Mouse (Mus musculus): ENCODE measurements around the gene Trim71. TPM values are rescaled to one million over a fixed set of nuclear protein-coding genes. Genes with fewer than 3 reads are reported as not detected.
A peak's percentile ranks its signal among the peaks of the same experiment; 100 is the strongest.

The Trim71 gene
- total RNA-seq, 2 experiments from 2014 or later = not detected

DNA sequence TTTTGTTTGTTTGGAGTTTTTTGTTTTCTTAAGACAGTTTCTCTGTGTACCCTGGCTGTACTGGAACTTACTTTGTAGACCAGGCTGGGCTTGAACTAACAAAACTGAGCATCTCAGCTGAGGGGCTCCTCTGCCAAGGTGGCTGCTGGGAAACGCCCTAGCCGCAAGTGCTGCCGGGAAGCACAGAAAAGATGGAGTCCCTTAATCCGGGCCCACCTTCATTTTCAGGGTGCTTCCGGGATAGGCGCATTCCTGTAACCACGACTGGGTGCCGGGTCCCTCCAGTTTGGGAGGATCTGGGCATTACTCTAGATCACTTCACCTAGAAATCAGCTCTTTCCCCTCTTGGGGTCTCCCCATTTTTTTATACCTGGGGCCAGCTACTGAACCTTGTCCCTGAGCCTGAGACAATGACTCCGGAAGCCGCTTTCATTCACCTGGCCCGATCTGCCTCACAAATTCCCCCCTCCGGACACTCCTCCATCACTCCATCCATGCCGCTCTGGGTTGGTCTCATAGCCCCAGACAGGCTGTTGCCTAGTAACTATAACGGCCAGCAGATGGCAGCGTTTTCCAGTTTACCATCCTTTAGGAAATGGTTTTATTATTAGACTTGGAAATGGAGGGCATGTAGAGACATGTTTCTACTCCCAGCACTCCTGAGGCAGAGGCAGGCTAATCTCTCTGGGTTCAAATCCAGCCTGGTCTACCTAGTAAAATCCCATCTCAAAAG is 64.2 kb downstream of the Trim71 start:
- intact Hi-C loops (cut with DNase I) = loop anchor here (2.0 to 10.0 kb wide), 3 partner anchors 79 to 185 kb away; no protein-coding TSS in a partner anchor
- DNase-seq = peak in 1 of 2 experiments; percentile 44

DNA sequence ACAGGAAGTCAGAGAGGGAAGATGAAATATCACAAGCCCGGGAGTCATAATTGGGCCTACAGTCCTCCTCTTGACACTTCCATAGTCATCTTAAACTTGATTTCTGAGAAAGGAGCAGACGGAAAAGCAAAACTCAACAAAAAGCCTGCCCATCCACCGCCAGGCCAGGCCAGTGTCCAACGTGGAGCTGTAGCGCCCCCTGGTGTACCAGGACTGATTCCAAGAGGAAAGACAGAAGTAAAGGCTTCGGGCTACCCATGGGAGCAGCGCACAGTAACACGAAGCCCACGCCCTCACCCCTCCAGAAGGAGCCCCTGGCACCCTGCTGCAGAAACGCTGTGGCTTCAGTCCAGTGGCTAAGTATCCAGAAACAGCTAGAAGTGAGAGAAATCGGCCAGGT is 66.0 kb downstream of the Trim71 start:
- peak; percentile 66 to 72 for DNase-seq
- intact Hi-C loops (cut with DNase I) = loop anchor here (10.0 kb wide), 1 partner anchor 183 kb away; no protein-coding TSS in a partner anchor

DNA sequence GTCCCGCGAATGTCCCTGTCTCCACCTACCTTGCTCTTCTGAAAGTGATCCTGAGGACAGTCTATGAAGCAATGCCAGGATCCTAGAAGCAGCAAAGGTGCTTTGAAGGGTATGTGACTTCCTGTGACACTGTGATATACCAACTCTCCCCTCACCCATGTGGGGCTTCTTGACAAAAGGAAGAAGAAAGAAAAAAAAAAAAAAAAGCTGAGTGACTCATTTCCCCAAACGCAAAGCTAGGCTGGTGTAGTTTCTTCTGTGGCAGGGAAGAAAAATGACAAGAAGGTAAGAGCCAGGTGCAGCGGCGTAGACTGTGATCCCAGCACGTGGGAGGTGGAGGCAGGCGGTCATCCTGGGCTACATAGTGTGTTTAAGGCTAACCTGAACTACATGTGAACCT is 67.7 kb downstream of the Trim71 start:
- DNase-seq = no peak
- intact Hi-C loops (cut with DNase I) = loop anchor here (10.0 kb wide), 1 partner anchor 182 kb away; no protein-coding TSS in a partner anchor

DNA sequence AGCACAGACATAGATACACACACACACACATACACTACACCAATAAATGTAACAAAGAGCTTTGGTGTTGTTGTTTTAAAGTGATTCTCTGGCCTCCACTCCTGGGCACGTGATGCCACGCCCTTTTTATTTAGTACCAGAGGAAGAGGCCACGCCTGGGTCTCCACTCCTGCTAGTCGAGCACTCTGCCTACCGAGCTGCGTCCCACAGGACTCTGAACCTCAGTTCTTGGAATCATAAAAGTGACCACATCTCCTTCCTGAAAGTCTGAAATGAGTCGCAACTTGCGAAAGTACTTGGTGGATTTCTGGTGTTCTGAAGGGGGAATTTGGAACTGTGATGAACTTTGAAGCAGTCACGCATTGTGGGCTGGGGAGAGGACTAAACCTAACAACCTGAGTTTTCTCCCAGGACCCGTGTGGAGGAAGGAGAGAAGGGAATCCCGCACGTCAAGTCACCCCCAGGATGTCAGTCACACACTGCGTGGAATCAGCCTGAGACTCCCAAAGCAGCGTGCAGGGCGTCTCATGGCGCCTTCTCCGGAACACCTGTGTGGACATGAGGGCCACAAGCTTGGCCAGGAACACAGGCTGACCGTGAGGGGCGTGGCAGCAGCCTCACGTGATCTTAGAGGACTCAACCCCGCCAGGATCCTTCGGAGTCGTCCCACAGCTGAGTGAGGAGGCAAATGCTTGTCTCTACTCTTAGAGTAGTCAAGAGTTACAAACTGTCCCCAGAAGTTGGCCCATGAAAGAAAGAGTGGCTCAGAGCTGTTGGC is 76.5 kb downstream of the Trim71 start:
- DNase-seq = no peak

DNA sequence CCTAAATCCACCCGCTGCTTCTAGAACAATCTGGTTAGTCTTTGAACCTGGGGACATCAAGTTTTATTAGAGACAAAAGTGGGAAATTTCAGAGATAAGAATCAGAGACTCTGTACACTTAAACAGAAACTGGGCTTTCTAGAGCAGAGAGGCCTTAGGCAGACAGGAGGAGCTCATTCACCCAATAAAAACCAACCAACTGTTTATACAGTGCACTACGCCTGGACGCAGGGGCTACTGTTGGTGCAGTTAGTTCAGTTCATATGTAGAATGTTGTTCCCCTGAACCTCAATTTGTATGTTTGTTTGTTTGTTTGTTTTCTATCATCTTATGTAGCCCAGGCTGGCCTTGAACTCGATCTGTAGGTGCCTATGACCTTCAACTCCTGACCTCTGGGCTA is 77.4 kb downstream of the Trim71 start:
- DNase-seq = no peak
- intact Hi-C loops (cut with DNase I) = no loop called here

More for the DNA sequence above, 76.5 kb downstream of the Trim71 start:
- intact Hi-C loops (cut with DNase I) = no loop called here

DNA sequence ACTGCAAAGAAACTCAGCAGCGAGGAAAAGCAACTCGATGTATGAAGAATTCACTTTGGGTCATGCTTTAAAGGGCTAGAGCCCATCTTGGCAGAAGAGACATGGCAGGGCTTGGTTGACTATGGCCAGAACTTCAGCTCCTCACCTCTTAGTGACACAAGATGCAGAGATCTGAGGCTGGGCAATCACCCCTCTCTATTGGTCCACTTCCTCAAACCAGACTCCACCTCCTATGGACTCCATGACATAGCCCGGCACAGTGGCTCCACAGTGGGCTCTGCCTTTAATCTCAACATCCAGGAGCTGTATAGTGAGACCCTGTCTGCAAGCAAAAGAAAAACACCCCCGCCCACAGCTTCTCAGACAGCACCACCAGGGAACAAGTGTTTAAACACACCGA is 79.4 kb downstream of the Trim71 start:
- intact Hi-C loops (cut with DNase I) = no loop called here
- no peak for DNase-seq

DNA sequence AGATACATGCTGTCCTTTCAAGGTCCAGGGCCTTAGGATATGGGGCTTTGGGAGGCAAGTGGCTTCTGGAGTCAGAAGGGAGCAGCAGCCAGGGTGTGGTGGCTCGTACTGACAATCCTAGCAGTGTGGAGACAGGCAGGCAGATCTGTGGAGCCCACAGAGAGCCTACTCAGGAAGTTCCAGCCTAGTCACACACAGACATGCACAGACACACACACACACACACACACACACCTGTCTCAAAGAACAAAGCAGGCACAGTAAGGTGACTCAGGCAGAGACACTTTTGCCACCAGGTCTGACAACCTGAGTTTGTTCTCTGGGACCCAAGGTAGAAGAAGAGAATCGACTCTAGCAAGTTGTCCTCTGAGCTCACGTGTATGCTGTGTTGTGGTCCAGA is 83.2 kb downstream of the Trim71 start:
- intact Hi-C loops (cut with DNase I) = no loop called here
- no peak for DNase-seq

DNA sequence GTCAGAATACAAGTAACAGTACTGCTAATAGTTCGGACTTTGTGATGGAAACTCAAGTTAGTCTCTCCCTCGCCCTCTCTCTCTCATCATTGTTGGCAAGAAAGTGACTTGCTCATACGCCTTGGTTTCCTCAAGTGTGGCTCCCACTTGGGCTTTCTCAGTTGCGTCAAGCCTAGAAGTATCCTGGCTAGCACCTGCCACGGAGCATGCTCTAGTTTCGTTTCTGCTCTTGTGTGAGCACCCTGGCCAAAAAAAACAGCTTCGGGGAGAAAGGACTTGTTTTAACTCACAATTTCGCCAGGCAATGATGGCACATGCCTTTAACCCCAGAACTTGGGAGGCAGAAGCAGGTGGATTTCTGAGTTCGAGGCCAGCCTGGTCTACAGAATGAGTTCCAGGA is 87.2 kb downstream of the Trim71 start:
- intact Hi-C loops (cut with DNase I) = no loop called here
- DNase-seq = no peak

DNA sequence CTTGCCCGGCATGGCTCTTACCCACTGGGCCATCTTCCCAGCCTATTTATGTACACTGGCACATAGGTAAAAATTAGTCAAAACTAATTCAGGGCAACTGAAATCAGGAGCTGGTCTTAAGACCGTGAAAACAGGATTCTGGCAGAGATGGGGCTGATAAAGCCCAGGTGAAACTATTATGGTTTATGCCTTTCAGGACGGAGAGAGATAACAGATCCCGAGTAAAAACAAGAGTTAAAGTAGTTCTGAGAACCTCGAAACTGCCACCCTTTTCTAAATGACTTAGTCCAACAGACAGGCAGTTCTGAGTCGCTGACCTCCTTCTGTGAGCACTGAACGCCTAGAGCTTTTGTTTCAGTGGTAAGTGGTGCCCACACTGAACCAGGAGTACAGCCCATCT is 92.3 kb downstream of the Trim71 start:
- DNase-seq = no peak
- intact Hi-C loops (cut with DNase I) = no loop called here

DNA sequence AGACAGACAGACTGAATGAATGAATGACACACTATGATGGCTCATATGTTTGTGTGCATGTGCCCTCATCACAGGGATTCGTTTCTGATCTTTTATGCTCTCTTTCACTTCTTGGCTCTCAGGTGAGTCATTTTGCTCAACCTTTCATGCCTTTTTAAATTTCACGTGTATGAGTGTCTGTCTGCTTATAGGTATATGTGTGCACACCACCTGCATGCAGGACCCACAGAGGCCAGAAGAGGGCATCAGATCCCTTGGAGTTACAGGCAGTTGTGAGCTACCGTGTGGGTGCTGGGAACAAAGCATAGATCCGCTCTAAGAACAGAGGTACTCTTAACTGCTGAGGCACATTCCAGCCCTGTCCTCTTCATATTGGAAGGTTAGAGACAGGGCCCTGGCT is 95.5 kb downstream of the Trim71 start:
- no peak for DNase-seq
- intact Hi-C loops (cut with DNase I) = no loop called here

DNA sequence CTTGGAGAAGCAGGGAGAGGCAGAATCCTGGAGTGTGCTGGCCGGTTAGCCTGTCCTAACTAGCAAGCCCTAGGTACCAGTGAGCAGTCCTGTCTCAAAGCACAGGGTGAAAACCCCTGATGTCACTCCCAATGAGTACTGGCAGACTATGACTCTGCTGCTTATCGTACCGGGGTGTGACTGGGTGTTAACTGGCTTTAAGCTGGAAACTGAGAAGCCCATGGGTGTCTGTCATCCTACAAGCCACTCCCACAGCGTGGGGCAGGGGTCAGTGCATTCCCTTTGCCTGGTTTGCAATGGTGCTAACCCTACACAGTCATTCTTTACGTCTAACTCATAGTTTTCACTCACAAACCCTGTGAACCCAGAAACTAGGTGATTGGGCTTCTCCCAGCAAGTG is 96.0 kb downstream of the Trim71 start:
- DNase-seq = no peak
- intact Hi-C loops (cut with DNase I) = no loop called here

DNA sequence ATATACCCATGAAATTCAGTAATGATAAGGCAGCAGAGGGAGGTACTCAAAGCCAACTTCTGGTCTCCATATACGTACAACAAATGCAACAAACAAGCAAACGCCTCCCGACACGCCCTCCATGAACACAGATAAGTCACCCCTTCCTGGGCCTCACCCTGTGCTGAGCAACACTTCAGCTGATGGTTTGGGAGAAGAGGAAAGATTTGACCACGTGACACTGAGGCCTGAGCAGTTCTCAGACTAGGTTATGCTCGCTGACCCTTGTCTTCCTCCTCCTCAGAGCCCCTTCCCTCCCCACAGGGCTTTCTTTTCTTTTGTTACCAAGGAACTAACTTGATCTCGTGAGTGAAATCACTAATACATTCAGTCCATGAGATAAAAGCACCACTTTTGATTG is 97.3 kb downstream of the Trim71 start:
- DNase-seq = no peak
- intact Hi-C loops (cut with DNase I) = no loop called here

DNA sequence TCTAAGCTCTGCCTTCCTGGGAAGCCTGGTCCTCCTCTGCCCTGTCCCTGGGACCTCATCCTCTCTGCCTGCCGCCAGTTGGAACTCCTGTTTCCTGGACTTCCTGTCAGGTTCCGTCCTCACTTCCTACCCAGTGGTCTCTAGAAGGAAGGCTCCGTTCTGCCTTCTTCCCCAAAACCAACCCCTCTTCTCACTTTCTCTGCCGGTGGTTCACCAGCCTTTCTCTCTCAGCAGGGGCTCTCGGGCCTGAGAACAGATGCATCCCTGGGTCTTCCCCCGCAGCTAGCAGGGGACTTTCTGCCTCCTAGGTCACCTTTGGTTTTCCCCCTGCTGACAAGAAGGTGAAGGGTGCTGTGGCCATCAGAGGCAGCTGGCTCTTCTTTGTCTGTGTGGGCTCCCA is 98.7 kb downstream of the Trim71 start:
- intact Hi-C loops (cut with DNase I) = no loop called here
- no peak for DNase-seq

DNA sequence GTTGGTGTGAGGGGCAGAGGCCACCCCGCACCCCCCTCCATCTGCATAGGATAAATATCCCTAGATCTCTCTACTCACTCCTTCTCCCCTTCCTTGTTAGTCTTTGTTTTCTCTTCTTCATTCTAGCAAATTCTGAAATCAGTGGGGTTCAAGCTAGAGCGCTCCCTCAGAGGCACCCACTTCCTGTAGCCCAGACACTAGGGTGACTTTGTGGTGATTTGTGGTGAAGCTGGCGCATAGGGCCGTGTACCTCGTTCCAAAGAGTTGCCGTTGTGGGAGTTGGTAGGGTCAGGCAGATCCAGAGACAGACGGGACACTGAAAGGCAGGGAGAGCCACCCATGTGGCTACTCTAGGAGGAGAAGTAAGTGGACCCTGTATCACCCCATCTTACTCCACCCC is 101.6 kb downstream of the Trim71 start:
- intact Hi-C loops (cut with DNase I) = no loop called here
- DNase-seq = no peak

DNA sequence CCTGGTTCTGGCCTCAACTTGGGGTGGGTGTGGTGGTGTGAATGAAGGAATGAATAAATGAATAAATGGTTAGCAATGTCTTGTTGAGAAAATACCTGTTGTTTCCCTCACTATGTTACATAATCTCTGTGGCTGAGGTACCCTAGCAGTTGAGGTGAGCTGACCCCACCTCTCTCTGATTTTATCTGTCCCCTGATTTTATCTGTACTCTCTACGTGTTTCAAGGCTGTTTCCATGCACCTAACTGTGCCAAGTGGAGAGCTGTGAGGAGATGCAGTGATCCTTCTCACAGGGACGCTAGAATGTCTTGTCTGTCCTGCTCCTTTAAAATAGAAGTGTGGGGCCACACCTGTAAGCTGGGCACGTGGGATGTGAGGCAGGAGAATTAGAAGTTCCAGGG is 105.7 kb downstream of the Trim71 start:
- intact Hi-C loops (cut with DNase I) = no loop called here
- DNase-seq = no peak

Other genes starting within 250 kb of the Trim71 start
- not detected for gene Bcl2a1c, start 234.2 kb downstream of the Trim71 start, total RNA-seq (2021)
- 10 to 100 TPM in 1 of 2 experiments, 1 to 10 TPM in 1; 8.8 to 11.3 TPM for gene Crtap, start 173.7 kb downstream of the Trim71 start, total RNA-seq (2021)
- 1 to 10 TPM; 4.3 to 4.9 TPM for gene Glb1, start 163.3 kb downstream of the Trim71 start, total RNA-seq (2021)
- 1 to 10 TPM in 1 of 2 experiments, under 1 TPM in 1; 0.84 to 1.5 TPM for gene Tmppe, start 163.3 kb downstream of the Trim71 start, total RNA-seq (2021)
- gene Ccr4, start 59.5 kb downstream of the Trim71 start, total RNA-seq (2021) = not detected
- gene C130032M10Rik, start 48.7 kb downstream of the Trim71 start, total RNA-seq (2021) = not detected
- gene Cnot10, start 75.8 kb upstream of the Trim71 start, total RNA-seq (2021) = 10 to 100 TPM; 11.9 to 15.0 TPM
- 10 to 100 TPM; 31.0 to 38.0 TPM for gene Dync1li1, start 124.4 kb upstream of the Trim71 start, total RNA-seq (2021)
- gene Cmtm6, start 166.7 kb upstream of the Trim71 start, total RNA-seq (2021) = 1 to 10 TPM; 6.5 to 6.7 TPM
- gene Cmtm7, start 217.5 kb upstream of the Trim71 start, total RNA-seq (2021) = 1 to 10 TPM; 4.8 to 5.3 TPM

Measured in gastrocnemius, postnatal 36 days (tissue).